Mouse (Mus musculus): Measurements from ENCODE around the gene Scn8a. TPM values are rescaled to one million over a fixed set of nuclear protein-coding genes. Genes with fewer than 3 reads are reported as not detected.

Gene Scn8a
- polyA plus RNA-seq, 1 experiment = 0.45 TPM

DNA sequence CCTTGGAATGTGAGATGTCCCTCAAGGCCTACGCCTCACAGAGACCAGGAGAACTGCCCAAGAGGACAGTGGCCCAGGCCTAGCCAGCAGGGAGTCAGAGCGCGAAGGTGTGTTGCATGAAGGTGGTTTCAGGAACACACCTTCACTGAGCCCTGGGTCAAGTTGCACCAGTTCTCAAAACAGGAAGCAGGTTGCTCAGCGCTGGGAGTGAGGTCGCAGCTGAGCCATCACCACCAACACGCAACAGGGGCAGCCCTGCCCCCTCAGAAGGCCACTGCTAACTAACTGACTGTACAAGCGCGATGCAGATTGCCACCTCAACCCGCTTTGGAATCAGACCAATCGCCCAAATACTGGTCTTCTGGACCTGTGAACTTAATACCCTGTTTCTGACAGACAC is 214.8 kb downstream of the Scn8a start:
- Histone ChIP-seq H3K27ac (ENCODE audit: insufficient read depth, low read depth, low read length) (no peak overlapping the region), H3K4me1 (ENCODE audit: control insufficient read depth, insufficient read depth, low read length) (no peaks in the 10 kb centered on the region), H3K4me3 (ENCODE audit: insufficient read depth, low read depth, low read length) (no peak overlapping the region), H3K27me3 (replicated peaks; ENCODE audit: control insufficient read depth, insufficient read depth, low read length) (no peaks in the 10 kb centered on the region), H3K36me3 (ENCODE audit: control insufficient read depth, insufficient read depth, low read length) (no peaks in the 10 kb centered on the region)
- 72% methylated on average over 10 of the region's 10 CpGs for WGBS
- TF ChIP-seq CTCF (conservative IDR thresholded peaks at IDR 0.05; ENCODE audit: insufficient read depth, insufficient read length, low read depth, low read length) (no peak), POLR2A (IDR thresholded peaks at IDR 0.05; ENCODE audit: low read depth, low read length) (no peak)
- DNase-seq = no peak

DNA sequence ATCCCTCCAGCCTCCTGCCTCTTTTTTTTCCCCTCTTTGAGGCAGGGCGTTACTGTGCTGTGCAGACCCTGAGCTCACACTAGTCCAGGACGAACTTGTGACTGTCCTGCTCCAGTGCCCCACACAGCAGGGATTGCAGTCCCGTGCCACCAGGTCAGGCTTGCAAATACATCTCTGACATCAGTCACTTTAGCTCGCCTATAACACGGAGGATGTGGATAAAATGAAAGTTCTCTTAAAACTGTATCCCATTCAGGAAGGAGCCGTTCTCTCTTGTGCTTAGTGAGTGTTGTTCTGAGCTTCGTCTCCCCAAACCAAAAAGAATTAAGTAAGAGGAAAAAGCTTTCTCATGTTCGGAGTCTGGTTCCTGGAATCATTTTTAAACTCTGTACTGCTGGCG is 216.8 kb downstream of the Scn8a start:
- Histone ChIP-seq H3K27ac (ENCODE audit: insufficient read depth, low read depth, low read length) (peak overlapping the region; percentile 27; the same call in 1 of the 2 replicates), H3K4me1 (ENCODE audit: control insufficient read depth, insufficient read depth, low read length) (no peaks in the 10 kb centered on the region), H3K36me3 (ENCODE audit: control insufficient read depth, insufficient read depth, low read length) (no peaks in the 10 kb centered on the region), H3K4me3 (ENCODE audit: insufficient read depth, low read depth, low read length) (no peak overlapping the region), H3K27me3 (replicated peaks; ENCODE audit: control insufficient read depth, insufficient read depth, low read length) (no peaks in the 10 kb centered on the region)
- TF ChIP-seq POLR2A (IDR thresholded peaks at IDR 0.05; ENCODE audit: low read depth, low read length) (no peak), CTCF (conservative IDR thresholded peaks at IDR 0.05; ENCODE audit: insufficient read depth, insufficient read length, low read depth, low read length) (no peak)
- DNase-seq = no peak
- WGBS = 64% methylated on average over 9 of the region's 9 CpGs

DNA sequence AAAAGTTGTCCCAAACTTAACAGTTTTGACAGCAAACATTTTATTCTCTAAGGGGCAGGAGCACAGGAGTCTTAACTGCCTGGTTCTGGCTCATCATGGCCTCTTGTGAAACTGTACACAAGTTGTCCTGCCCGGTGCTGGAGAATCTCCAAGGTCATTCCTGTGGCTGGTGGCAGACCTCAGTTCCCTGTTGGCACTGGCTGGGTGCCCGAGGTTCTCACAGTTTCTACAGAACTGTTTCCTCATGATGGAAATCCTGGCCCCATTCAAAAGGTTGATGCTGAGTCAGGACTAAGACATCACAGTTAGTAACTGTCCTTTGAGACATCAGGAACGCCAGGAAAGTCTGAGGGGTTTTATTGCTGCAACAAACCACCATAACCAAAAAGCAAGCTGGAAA is 217.3 kb downstream of the Scn8a start:
- 33% methylated on average over 3 of the region's 3 CpGs for WGBS
- Histone ChIP-seq H3K27ac (ENCODE audit: insufficient read depth, low read depth, low read length) (peak overlapping the region; percentile 27; the same call in 1 of the 2 replicates), H3K27me3 (replicated peaks; ENCODE audit: control insufficient read depth, insufficient read depth, low read length) (no peaks in the 10 kb centered on the region), H3K4me3 (ENCODE audit: insufficient read depth, low read depth, low read length) (no peak overlapping the region), H3K4me1 (ENCODE audit: control insufficient read depth, insufficient read depth, low read length) (no peaks in the 10 kb centered on the region), H3K36me3 (ENCODE audit: control insufficient read depth, insufficient read depth, low read length) (no peaks in the 10 kb centered on the region)
- DNase-seq = peak; percentile 84
- TF ChIP-seq CTCF (conservative IDR thresholded peaks at IDR 0.05; ENCODE audit: insufficient read depth, insufficient read length, low read depth, low read length) (no peak), POLR2A (IDR thresholded peaks at IDR 0.05; ENCODE audit: low read depth, low read length) (no peak)

DNA sequence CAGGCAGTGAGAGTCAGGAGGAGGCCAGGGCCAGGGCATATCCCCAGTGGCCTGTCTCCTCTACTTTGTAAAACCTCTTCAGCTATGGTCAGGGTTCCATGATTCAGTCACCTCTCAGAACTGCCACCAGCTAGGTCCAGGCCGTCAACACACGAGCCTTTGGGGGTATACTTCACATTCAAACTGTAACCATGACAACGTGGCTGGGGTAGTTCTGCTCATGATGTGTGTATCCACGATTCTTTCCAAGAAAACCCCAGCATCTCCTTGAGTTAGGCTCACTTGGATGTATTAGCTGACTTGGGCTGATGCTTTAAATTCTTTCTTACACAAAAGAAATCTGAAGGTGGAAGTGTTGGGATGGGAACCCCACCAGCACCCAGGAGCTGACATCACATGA is 218.6 kb downstream of the Scn8a start:
- whole genome bisulfite sequencing = 92% methylated on average over 4 of the region's 4 CpGs
- Histone ChIP-seq H3K4me1 (ENCODE audit: control insufficient read depth, insufficient read depth, low read length) (no peaks in the 10 kb centered on the region), H3K4me3 (ENCODE audit: insufficient read depth, low read depth, low read length) (no peak overlapping the region), H3K27me3 (replicated peaks; ENCODE audit: control insufficient read depth, insufficient read depth, low read length) (no peaks in the 10 kb centered on the region), H3K36me3 (ENCODE audit: control insufficient read depth, insufficient read depth, low read length) (no peaks in the 10 kb centered on the region), H3K27ac (ENCODE audit: insufficient read depth, low read depth, low read length) (no peak overlapping the region)
- no peak for DNase-seq
- TF ChIP-seq CTCF (conservative IDR thresholded peaks at IDR 0.05; ENCODE audit: insufficient read depth, insufficient read length, low read depth, low read length) = no peak
- no peak for TF ChIP-seq POLR2A (IDR thresholded peaks at IDR 0.05; ENCODE audit: low read depth, low read length)

DNA sequence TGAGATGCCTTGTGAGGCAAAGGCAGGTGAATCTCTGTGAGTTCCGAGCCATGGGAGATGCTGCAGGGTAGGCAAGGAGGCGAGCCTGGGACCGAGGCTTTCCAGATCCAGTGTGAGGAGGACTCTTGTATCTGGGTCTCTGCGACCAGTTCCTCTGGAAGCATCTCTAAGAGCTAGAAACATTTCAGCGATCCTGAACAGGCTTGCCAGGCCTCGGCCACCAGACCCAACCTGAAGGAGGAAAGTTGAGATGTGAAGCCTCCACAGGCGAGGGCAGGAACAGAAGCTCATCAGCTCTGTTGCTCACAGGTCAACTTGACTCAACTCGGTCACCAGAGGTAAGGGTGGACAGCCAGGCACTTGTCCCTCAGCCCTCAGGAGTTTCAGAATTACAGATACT is 221.9 kb downstream of the Scn8a start:
- 97% methylated on average over 8 of the region's 8 CpGs for WGBS
- no peaks in the 10 kb centered on the region for H3K27me3 ChIP-seq (replicated peaks; ENCODE audit: control insufficient read depth, insufficient read depth, low read length)
- H3K4me3 ChIP-seq (ENCODE audit: insufficient read depth, low read depth, low read length) = no peak overlapping the region
- no peak overlapping the region for H3K27ac ChIP-seq (ENCODE audit: insufficient read depth, low read depth, low read length)
- TF ChIP-seq CTCF (conservative IDR thresholded peaks at IDR 0.05; ENCODE audit: insufficient read depth, insufficient read length, low read depth, low read length) (no peak), POLR2A (IDR thresholded peaks at IDR 0.05; ENCODE audit: low read depth, low read length) (no peak)
- no peaks in the 10 kb centered on the region for H3K4me1 ChIP-seq (ENCODE audit: control insufficient read depth, insufficient read depth, low read length)
- no peaks in the 10 kb centered on the region for H3K36me3 ChIP-seq (ENCODE audit: control insufficient read depth, insufficient read depth, low read length)
- DNase-seq = no peak

DNA sequence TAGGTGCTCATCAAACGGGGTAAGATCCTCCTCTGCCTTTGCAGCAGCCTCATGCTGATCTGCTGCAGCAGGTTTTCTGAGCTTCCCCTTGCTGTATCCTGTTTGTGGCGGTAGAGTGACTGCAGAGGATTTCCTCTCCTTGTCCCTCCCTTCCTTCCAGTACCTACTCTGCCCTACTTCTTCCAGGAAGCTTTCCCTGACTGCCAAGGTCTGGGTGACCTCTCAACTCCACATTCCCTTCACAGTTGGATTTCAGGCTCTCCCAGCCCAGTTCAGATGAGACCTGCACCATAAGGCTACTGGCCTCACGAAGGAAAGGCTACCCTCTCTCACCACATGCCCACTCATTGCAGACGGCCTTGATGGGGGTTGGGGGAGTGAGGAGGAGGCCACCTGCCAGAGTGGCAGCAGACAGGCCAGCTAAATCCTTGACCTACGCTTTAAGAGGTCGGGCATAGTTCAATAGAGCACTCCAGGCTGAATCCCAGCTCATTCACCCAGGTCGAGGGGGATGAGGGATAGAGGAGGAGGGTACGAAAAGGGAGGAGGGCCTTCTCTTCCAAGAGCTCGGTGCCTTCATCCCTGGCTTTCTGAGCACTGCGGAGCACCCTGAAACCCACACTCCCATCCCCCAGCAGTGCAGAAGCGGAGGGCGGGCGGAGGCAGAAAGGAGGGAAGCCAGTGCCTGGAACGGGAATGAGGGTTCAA is 222.6 kb downstream of the Scn8a start:
- 42% methylated on average over 14 of the region's 14 CpGs for WGBS
- peak; percentile 61 for DNase-seq

DNA sequence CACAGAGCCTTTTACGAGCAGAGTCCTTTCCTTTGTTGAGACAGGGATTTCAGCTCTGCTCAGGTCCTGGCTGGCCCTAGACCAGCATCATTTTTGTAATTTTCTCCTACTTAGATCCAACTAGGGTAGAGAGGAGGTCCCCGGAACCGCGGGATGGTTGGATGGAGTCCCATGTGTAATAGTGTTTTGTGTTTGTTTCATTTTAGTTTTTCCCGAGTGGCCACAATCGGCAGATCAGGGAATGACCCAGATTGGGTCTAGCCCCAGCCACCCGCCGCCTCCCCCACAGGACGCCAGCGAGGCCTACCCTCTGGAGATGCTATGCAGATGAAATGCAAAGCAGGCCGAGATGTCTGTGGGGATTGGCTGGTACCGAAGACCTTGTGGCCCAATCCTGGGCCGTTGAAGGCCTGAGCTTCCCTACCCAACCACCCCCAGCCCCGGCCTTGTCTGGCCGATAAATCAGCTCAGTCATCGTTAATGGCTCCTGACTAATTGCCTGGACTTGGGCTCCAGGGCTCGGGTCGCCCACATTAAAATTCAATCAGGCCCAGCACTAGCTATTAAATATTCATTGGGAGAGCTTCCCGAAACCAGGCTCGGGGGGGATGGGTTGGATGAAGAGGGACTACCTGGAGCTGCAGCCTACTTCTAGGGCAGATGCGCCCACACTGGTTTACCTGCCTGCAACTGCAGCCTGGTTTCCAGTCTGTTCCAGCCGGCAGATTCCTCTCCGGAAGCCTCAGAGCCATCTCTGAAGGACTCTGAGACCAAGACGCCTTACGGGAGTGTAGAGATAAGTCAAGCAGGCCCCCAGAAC is 223.4 kb downstream of the Scn8a start:
- TF ChIP-seq POLR2A (IDR thresholded peaks at IDR 0.05; ENCODE audit: low read depth, low read length) (no peak), CTCF (conservative IDR thresholded peaks at IDR 0.05; ENCODE audit: insufficient read depth, insufficient read length, low read depth, low read length) (no peak)
- H3K4me1 ChIP-seq (ENCODE audit: control insufficient read depth, insufficient read depth, low read length) = no peaks in the 10 kb centered on the region
- no peak overlapping the region for H3K4me3 ChIP-seq (ENCODE audit: insufficient read depth, low read depth, low read length)
- no peaks in the 10 kb centered on the region for H3K27me3 ChIP-seq (replicated peaks; ENCODE audit: control insufficient read depth, insufficient read depth, low read length)
- WGBS = 36% methylated on average over 25 of the region's 25 CpGs
- DNase-seq = peak; percentile 85
- H3K27ac ChIP-seq (ENCODE audit: insufficient read depth, low read depth, low read length) = peak overlapping the region; percentile 11; the same call in 1 of the 2 replicates
- no peaks in the 10 kb centered on the region for H3K36me3 ChIP-seq (ENCODE audit: control insufficient read depth, insufficient read depth, low read length)

More for the DNA sequence above, 222.6 kb downstream of the Scn8a start:
- TF ChIP-seq CTCF (conservative IDR thresholded peaks at IDR 0.05; ENCODE audit: insufficient read depth, insufficient read length, low read depth, low read length) (no peak), POLR2A (IDR thresholded peaks at IDR 0.05; ENCODE audit: low read depth, low read length) (no peak)
- Histone ChIP-seq H3K27me3 (replicated peaks; ENCODE audit: control insufficient read depth, insufficient read depth, low read length) (no peaks in the 10 kb centered on the region), H3K36me3 (ENCODE audit: control insufficient read depth, insufficient read depth, low read length) (no peaks in the 10 kb centered on the region), H3K27ac (ENCODE audit: insufficient read depth, low read depth, low read length) (peak overlapping the region; percentile 11; the same call in 1 of the 2 replicates), H3K4me3 (ENCODE audit: insufficient read depth, low read depth, low read length) (no peak overlapping the region), H3K4me1 (ENCODE audit: control insufficient read depth, insufficient read depth, low read length) (no peaks in the 10 kb centered on the region)
